Mouse (Mus musculus): ENCODE measurements at regions not wholly inside any gene's neighbourhood (a gene's known extent, or its start where the extent isn't known, plus 50 kb on each side); places are given as distances from the start of the nearest gene placed in this dataset.

DNA sequence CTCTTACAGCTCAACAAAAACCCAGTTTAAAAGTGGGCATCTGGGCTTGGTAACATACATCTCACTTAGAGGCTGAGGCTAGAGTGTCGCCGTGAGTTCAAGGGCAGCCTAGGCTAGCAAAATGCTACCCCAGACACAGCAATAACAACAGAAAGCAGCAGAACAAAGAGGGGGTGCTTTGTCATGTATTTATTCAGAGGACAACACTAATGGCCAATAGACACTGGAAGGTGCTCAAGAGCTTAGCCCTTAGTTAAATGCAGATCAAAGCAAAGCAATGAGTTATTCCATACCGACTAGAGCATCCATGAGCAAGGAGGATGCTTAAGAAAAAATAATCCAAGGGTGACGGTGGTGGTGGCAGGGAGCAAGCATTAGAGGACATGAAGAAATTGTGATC lies 158.7 kb downstream of the Evx1 start:
- Histone ChIP-seq H3K27ac (ENCODE audit: low read depth, low read length) (no peak overlapping the region), H3K9me3 (ENCODE audit: low read length) (no peaks in the 10 kb centered on the region), H3K27me3 (ENCODE audit: insufficient read depth, low read length) (no peaks in the 10 kb centered on the region), H3K4me1 (ENCODE audit: insufficient read depth, low read length) (no peaks in the 10 kb centered on the region; the same call in 1 of the 2 replicates), H3K4me3 (ENCODE audit: low read depth, low read length) (no peak overlapping the region), H3K36me3 (ENCODE audit: insufficient read depth, low read length) (no peaks in the 10 kb centered on the region), H3K4me2 (ENCODE audit: low read depth, low read length, poor library complexity, severe bottlenecking) (no peak overlapping the region), H3K9ac (replicated peaks; ENCODE audit: low read length, poor library complexity, severe bottlenecking) (no peak overlapping the region)
- DNase-seq (ENCODE audit: low spot score) (no peak), ATAC-seq (ENCODE audit: low FRiP score) (no peak)
- no peak for TF ChIP-seq CTCF (IDR thresholded peaks at IDR 0.05)
- 82% methylated on average over 4 of the region's 4 CpGs for WGBS

DNA sequence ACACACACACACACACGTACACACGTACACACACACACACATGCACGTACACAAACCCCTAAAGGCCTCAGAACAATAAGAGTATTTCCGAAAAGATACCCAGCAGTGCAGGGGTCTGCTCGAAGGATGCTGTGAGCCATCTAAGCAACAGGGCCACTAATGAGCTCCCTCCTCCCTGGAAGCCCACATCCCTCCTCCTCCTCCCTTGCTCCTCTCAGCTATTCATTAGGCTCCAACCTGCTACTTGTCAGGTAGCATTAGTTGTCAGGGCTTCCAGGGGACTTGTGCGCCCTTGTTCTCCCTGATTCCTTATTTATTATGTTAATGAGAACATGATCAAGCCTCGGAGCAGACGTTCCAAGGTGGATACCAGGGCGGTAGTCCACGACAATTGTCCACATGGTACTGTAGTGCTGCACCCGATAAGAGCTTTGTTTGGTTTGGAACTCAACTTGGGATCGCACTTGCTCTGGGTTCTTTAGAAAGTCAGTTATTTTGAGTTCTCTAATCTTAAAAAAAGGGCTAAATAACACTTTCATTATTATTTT lies 159.8 kb downstream of the Evx1 start:
- Histone ChIP-seq H3K9me3 (ENCODE audit: low read length) (no peaks in the 10 kb centered on the region), H3K4me3 (ENCODE audit: low read depth, low read length) (no peak overlapping the region), H3K4me2 (ENCODE audit: low read depth, low read length, poor library complexity, severe bottlenecking) (no peak overlapping the region), H3K27ac (ENCODE audit: low read depth, low read length) (no peak overlapping the region), H3K36me3 (ENCODE audit: insufficient read depth, low read length) (no peaks in the 10 kb centered on the region), H3K9ac (replicated peaks; ENCODE audit: low read length, poor library complexity, severe bottlenecking) (no peak overlapping the region), H3K27me3 (ENCODE audit: insufficient read depth, low read length) (no peaks in the 10 kb centered on the region), H3K4me1 (ENCODE audit: insufficient read depth, low read length) (no peaks in the 10 kb centered on the region; the same call in 1 of the 2 replicates)
- WGBS: 51% methylated on average over 12 of the region's 12 CpGs
- ATAC-seq (ENCODE audit: low FRiP score) (no peak), DNase-seq (ENCODE audit: low spot score) (no peak)
- no peak for TF ChIP-seq CTCF (IDR thresholded peaks at IDR 0.05)

DNA sequence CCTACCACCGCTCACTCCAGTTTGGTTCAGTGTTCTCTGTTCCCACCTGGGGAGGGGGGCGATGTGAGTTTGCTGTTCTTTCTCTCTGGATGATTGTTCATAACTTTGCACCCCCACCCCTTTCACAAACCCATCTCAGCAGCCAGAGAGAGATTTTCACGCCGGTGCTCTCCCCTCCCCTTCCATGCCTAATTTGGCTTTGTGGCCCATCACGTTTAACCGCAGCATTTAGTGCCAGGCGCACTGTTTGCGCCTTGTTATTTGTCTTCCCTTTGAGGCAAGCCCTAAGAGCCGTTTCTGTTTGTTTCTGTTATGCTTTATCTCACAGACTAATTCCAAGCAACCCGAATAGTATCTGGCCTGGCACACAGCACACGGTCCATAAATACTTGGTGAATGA lies 160.6 kb downstream of the Evx1 start:
- no peaks in the 10 kb centered on the region for H3K36me3 ChIP-seq (ENCODE audit: insufficient read depth, low read length)
- DNase-seq (ENCODE audit: low spot score): no peak
- 0 out of 2 replicates have a peak overlapping the region, but pooled peaks have one; percentile 44 for H3K9ac ChIP-seq (replicated peaks; ENCODE audit: low read length, poor library complexity, severe bottlenecking)
- no peak overlapping the region for H3K4me3 ChIP-seq (ENCODE audit: low read depth, low read length)
- no peak for ATAC-seq (ENCODE audit: low FRiP score)
- H3K27ac ChIP-seq (ENCODE audit: low read depth, low read length): no peak overlapping the region
- 38% methylated on average over 11 of the region's 11 CpGs for WGBS
- no peaks in the 10 kb centered on the region for H3K9me3 ChIP-seq (ENCODE audit: low read length)
- no peaks in the 10 kb centered on the region; the same call in 1 of the 2 replicates for H3K4me1 ChIP-seq (ENCODE audit: insufficient read depth, low read length)
- TF ChIP-seq CTCF (IDR thresholded peaks at IDR 0.05): no peak
- no peak overlapping the region for H3K4me2 ChIP-seq (ENCODE audit: low read depth, low read length, poor library complexity, severe bottlenecking)
- no peaks in the 10 kb centered on the region for H3K27me3 ChIP-seq (ENCODE audit: insufficient read depth, low read length)

DNA sequence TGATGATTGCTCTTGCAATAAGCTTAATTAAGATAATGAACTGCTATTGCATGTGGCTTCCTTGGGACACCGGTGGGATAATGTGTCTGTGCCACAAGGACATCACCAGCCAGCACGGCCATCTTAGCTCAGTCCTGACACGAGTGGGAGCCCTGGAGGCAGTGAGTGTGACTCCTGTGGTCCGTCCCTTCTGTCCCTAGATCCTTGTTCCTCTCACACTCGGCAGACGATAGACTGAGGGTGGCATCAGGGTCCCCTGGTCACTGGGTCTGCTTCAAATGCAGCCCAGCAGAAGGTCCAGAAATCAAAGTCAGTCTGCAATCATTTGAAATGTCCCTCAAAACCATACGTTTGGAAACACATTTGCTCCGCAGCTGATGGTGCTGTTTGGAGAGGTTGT lies 162.4 kb downstream of the Evx1 start:
- no peaks in the 10 kb centered on the region for H3K36me3 ChIP-seq (ENCODE audit: insufficient read depth, low read length)
- 90% methylated on average over 8 of the region's 8 CpGs for WGBS
- H3K9me3 ChIP-seq (ENCODE audit: low read length): no peaks in the 10 kb centered on the region
- no peaks in the 10 kb centered on the region; the same call in 1 of the 2 replicates for H3K4me1 ChIP-seq (ENCODE audit: insufficient read depth, low read length)
- H3K4me3 ChIP-seq (ENCODE audit: low read depth, low read length): no peak overlapping the region
- TF ChIP-seq CTCF (IDR thresholded peaks at IDR 0.05): no peak
- no peak overlapping the region for H3K27ac ChIP-seq (ENCODE audit: low read depth, low read length)
- no peak overlapping the region for H3K9ac ChIP-seq (replicated peaks; ENCODE audit: low read length, poor library complexity, severe bottlenecking)
- H3K4me2 ChIP-seq (ENCODE audit: low read depth, low read length, poor library complexity, severe bottlenecking): no peak overlapping the region
- no peaks in the 10 kb centered on the region for H3K27me3 ChIP-seq (ENCODE audit: insufficient read depth, low read length)
- DNase-seq (ENCODE audit: low spot score) (no peak), ATAC-seq (ENCODE audit: low FRiP score) (no peak)

DNA sequence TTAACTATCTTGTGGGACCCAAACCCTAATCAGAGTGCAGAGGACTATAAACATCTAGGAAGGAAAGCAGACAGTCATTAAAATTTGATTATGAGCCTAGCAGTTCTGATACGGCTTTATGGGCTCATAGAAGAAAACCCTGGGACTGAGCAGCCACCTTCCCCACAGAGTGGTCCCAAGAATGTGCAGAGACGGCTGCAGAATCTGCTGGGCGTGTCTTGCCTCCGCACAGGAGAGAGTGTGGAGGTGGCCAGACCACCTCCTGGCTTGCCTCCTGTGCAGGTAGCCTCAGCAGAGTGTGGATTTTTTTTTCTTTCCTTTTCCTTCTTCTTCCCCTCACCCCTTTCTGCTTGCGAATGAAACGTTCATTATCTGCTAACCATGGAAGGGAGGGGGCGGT lies 163.3 kb downstream of the Hibadh start:
- Histone ChIP-seq H3K36me3 (ENCODE audit: insufficient read depth, low read length) (no peaks in the 10 kb centered on the region), H3K4me3 (ENCODE audit: low read depth, low read length) (no peak overlapping the region), H3K4me1 (ENCODE audit: insufficient read depth, low read length) (no peaks in the 10 kb centered on the region; the same call in 1 of the 2 replicates), H3K9me3 (ENCODE audit: low read length) (no peaks in the 10 kb centered on the region), H3K27me3 (ENCODE audit: insufficient read depth, low read length) (no peaks in the 10 kb centered on the region), H3K27ac (ENCODE audit: low read depth, low read length) (no peak overlapping the region), H3K9ac (replicated peaks; ENCODE audit: low read length, poor library complexity, severe bottlenecking) (no peak overlapping the region), H3K4me2 (ENCODE audit: low read depth, low read length, poor library complexity, severe bottlenecking) (no peak overlapping the region)
- 75% methylated on average over 7 of the region's 7 CpGs for WGBS
- DNase-seq (ENCODE audit: low spot score) (no peak), ATAC-seq (ENCODE audit: low FRiP score) (no peak)
- TF ChIP-seq CTCF (IDR thresholded peaks at IDR 0.05): no peak

DNA sequence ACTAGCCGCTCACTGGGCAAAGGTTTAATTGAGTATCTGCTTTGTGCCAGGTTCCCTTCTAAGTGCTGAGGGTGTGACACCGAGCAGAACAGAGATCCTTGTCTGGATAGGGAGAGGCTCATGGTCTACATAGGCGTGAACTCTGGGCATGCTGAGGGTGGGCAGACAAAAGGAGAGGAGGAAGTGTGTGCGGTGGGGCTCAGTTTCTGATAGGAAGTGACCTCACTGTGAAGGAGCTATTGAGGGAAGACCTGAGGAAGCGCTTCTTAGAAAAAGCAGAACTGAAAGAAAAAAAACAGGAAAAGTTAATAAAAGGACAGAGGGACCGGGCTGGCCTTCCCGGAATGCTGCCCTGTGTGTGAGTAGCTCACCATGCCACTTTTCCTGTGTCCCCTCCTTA lies 162.8 kb downstream of the Hibadh start:
- DNase-seq (ENCODE audit: low spot score): no peak
- no peak for ATAC-seq (ENCODE audit: low FRiP score)
- no peaks in the 10 kb centered on the region; the same call in 1 of the 2 replicates for H3K4me1 ChIP-seq (ENCODE audit: insufficient read depth, low read length)
- H3K4me2 ChIP-seq (ENCODE audit: low read depth, low read length, poor library complexity, severe bottlenecking): no peak overlapping the region
- no peaks in the 10 kb centered on the region for H3K36me3 ChIP-seq (ENCODE audit: insufficient read depth, low read length)
- no peak overlapping the region for H3K27ac ChIP-seq (ENCODE audit: low read depth, low read length)
- no peak overlapping the region for H3K4me3 ChIP-seq (ENCODE audit: low read depth, low read length)
- TF ChIP-seq CTCF (IDR thresholded peaks at IDR 0.05): no peak
- H3K27me3 ChIP-seq (ENCODE audit: insufficient read depth, low read length): no peaks in the 10 kb centered on the region
- H3K9ac ChIP-seq (replicated peaks; ENCODE audit: low read length, poor library complexity, severe bottlenecking): no peak overlapping the region
- no peaks in the 10 kb centered on the region for H3K9me3 ChIP-seq (ENCODE audit: low read length)
- 91% methylated on average over 7 of the region's 7 CpGs for WGBS
